Mouse (Mus musculus) bone marrow, adult 2 months (tissue): ENCODE data around the gene Egln3.

Experiments used
- CTCF ChIP-seq: fragments of 200-500 bp; IDR thresholded peaks from 2 replicates; pipeline ENCODE4 v1.5.1; 2011; ENCODE audit warnings: low read length, control low read depth; ENCODE audit not compliant: control insufficient read depth, insufficient read depth
- POLR2A ChIP-seq: fragments of 200-500 bp; IDR thresholded peaks from 2 replicates; pipeline ENCODE4 v1.6.1; 2011; ENCODE audit warnings: low read depth, mild to moderate bottlenecking, control low read depth, low read length, borderline replicate concordance; ENCODE audit not compliant: control insufficient read depth

DNA sequence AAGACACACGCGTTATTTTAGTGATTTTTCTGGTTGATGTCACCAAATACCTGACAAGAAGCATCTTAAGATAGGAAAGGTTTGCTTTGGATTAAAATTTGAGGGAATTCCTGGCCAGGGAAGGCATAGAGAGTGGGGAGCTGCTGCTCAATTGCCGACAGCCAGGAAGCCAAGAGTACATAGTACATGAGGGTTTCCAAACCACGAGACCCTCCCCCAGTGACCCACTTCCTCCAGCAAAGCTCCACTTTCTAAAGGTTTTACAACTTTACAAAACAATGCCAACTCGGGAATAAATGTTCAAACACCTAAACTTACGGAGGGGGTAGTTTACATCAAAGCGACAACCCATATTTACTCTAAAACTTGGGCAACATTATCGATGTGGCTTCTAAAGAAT, 6.8 kb downstream of the Egln3 start:
- no peak for TF ChIP-seq POLR2A
- no peak for TF ChIP-seq CTCF
